Mouse (Mus musculus): ENCODE results near the gene Ap1ar. TPM values are rescaled to one million over a fixed set of nuclear protein-coding genes. Genes with fewer than 3 reads are reported as not detected.

Gene Ap1ar
- polyA plus RNA-seq, 1 experiment from 2014 or later, result 42.2 TPM

- ATAC-seq (ENCODE audit: insufficient read depth, low FRiP score), result no peak
- H3K27ac ChIP-seq (ENCODE audit: low read length), result peak overlapping the region; percentile 81
- H3K4me2 ChIP-seq (ENCODE audit: low read depth, low read length), result no peak overlapping the region
- no peaks in the 10 kb centered on the region for H3K27me3 ChIP-seq (ENCODE audit: control insufficient read depth, insufficient read depth, low read length)
- H3K4me1 ChIP-seq (ENCODE audit: control insufficient read depth, insufficient read depth, low read length), result peaks cover 17% of the 10 kb centered on the region
- no peak overlapping the region for H3K4me3 ChIP-seq (replicated peaks; ENCODE audit: low read length)
- no peaks in the 10 kb centered on the region for H3K36me3 ChIP-seq (ENCODE audit: control insufficient read depth, insufficient read depth, low read length)
- H3K9ac ChIP-seq (ENCODE audit: low read length), result no peak overlapping the region
- 24% methylated on average over 2 of the region's 2 CpGs for WGBS
- no peaks in the 10 kb centered on the region for H3K9me3 ChIP-seq (replicated peaks; ENCODE audit: control insufficient read depth, low read length)
Observed at GRCm38 (mm10) chr3:127864242-127864641, 26.9 kb upstream of the Ap1ar start.

DNA sequence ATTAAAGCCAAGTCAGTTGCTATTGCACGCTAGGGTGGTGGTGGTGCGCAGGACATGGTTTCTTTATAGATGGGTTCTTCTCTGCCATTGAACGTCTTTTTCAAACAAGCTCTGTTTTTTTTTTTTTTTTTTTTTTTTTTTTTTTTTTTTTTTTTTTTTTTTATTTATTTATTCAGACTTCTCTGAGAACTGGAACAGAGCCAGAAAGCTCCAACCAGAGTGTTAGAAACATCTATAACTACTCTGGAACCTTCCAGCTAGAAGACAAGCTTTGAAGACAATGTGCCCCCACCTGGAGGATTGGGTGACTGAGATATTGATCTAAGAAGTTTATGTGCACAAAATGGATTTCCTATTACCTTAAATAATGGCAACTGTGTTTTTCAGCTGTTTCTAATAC, 26.2 kb upstream of the Ap1ar start:
- no peak overlapping the region for H3K4me3 ChIP-seq (replicated peaks; ENCODE audit: low read length)
- H3K4me1 ChIP-seq (ENCODE audit: control insufficient read depth, insufficient read depth, low read length), result peaks cover 17% of the 10 kb centered on the region
- H3K9ac ChIP-seq (ENCODE audit: low read length), result no peak overlapping the region
- no peaks in the 10 kb centered on the region for H3K36me3 ChIP-seq (ENCODE audit: control insufficient read depth, insufficient read depth, low read length)
- H3K27me3 ChIP-seq (ENCODE audit: control insufficient read depth, insufficient read depth, low read length), result no peaks in the 10 kb centered on the region
- no peaks in the 10 kb centered on the region for H3K9me3 ChIP-seq (replicated peaks; ENCODE audit: control insufficient read depth, low read length)
- no peak overlapping the region for H3K4me2 ChIP-seq (ENCODE audit: low read depth, low read length)
- 44% methylated on average over 3 of the region's 3 CpGs for WGBS
- no peak for ATAC-seq (ENCODE audit: insufficient read depth, low FRiP score)
- H3K27ac ChIP-seq (ENCODE audit: low read length), result peak overlapping the region; percentile 81

- Histone ChIP-seq H3K4me3 (replicated peaks; ENCODE audit: low read length) (no peak overlapping the region), H3K9ac (ENCODE audit: low read length) (no peak overlapping the region), H3K27ac (ENCODE audit: low read length) (peak overlapping the region; percentile 64), H3K4me1 (ENCODE audit: control insufficient read depth, insufficient read depth, low read length) (peaks cover 17% of the 10 kb centered on the region), H3K36me3 (ENCODE audit: control insufficient read depth, insufficient read depth, low read length) (no peaks in the 10 kb centered on the region), H3K27me3 (ENCODE audit: control insufficient read depth, insufficient read depth, low read length) (no peaks in the 10 kb centered on the region), H3K9me3 (replicated peaks; ENCODE audit: control insufficient read depth, low read length) (no peaks in the 10 kb centered on the region), H3K4me2 (ENCODE audit: low read depth, low read length) (no peak overlapping the region)
- WGBS, result 65% methylated on average over 4 of the region's 4 CpGs
- ATAC-seq (ENCODE audit: insufficient read depth, low FRiP score), result no peak
Observed at GRCm38 (mm10) chr3:127862479-127862878, 25.2 kb upstream of the Ap1ar start.

DNA sequence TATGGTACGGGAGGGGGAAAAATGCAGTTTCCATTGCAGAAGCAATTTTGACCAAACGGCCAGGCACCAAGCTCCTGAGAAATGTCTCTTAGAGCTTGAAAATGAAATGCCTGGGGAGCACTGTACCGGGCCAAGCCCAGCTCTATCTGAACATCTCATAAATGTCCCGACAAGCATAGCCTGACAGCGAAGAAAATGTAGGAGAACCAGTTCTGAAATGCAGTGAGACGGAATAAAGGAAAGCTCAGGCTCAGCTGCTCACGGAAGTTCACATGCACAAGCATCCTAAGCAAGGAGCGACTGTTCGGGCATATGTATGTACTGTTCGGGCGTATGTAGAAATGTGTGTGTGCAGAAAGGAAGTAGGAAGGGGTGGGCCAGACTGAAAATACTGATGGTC, 24.0 kb upstream of the Ap1ar start:
- peak; percentile 82; the same call in 1 of the 2 replicates for ATAC-seq (ENCODE audit: insufficient read depth, low FRiP score)
- H3K4me1 ChIP-seq (ENCODE audit: control insufficient read depth, insufficient read depth, low read length), result peaks cover 12% of the 10 kb centered on the region
- H3K4me3 ChIP-seq (replicated peaks; ENCODE audit: low read length), result no peak overlapping the region
- no peaks in the 10 kb centered on the region for H3K36me3 ChIP-seq (ENCODE audit: control insufficient read depth, insufficient read depth, low read length)
- 63% methylated on average over 11 of the region's 11 CpGs for WGBS
- H3K27me3 ChIP-seq (ENCODE audit: control insufficient read depth, insufficient read depth, low read length), result no peaks in the 10 kb centered on the region
- peak overlapping the region; percentile 13; the same call in 1 of the 2 replicates for H3K4me2 ChIP-seq (ENCODE audit: low read depth, low read length)
- H3K9me3 ChIP-seq (replicated peaks; ENCODE audit: control insufficient read depth, low read length), result no peaks in the 10 kb centered on the region
- no peak overlapping the region for H3K9ac ChIP-seq (ENCODE audit: low read length)
- H3K27ac ChIP-seq (ENCODE audit: low read length), result peak overlapping the region; percentile 93

GRCm38 (mm10) chr3:127853431-127854206, 16.3 kb upstream of the Ap1ar start:
- H3K36me3 ChIP-seq (ENCODE audit: control insufficient read depth, insufficient read depth, low read length), result no peaks in the 10 kb centered on the region
- H3K27ac ChIP-seq (ENCODE audit: low read length), result no peak overlapping the region
- no peak overlapping the region for H3K4me3 ChIP-seq (replicated peaks; ENCODE audit: low read length)
- no peaks in the 10 kb centered on the region for H3K9me3 ChIP-seq (replicated peaks; ENCODE audit: control insufficient read depth, low read length)
- H3K4me1 ChIP-seq (ENCODE audit: control insufficient read depth, insufficient read depth, low read length), result 0 out of 2 replicates have a peak, but pooled peaks cover 3% of the 10 kb centered on the region
- H3K4me2 ChIP-seq (ENCODE audit: low read depth, low read length), result no peak overlapping the region
- 29% methylated on average over 15 of the region's 15 CpGs for WGBS
- no peak overlapping the region for H3K9ac ChIP-seq (ENCODE audit: low read length)
- ATAC-seq (ENCODE audit: insufficient read depth, low FRiP score), result peak; percentile 67; the same call in 1 of the 2 replicates
- H3K27me3 ChIP-seq (ENCODE audit: control insufficient read depth, insufficient read depth, low read length), result no peaks in the 10 kb centered on the region

- no peak overlapping the region for H3K27ac ChIP-seq (ENCODE audit: low read length)
- no peak overlapping the region for H3K4me3 ChIP-seq (replicated peaks; ENCODE audit: low read length)
- no peak overlapping the region for H3K4me2 ChIP-seq (ENCODE audit: low read depth, low read length)
- H3K27me3 ChIP-seq (ENCODE audit: control insufficient read depth, insufficient read depth, low read length), result no peaks in the 10 kb centered on the region
- ATAC-seq (ENCODE audit: insufficient read depth, low FRiP score), result no peak
- H3K9me3 ChIP-seq (replicated peaks; ENCODE audit: control insufficient read depth, low read length), result no peaks in the 10 kb centered on the region
- 0 out of 2 replicates have a peak, but pooled peaks cover 3% of the 10 kb centered on the region for H3K4me1 ChIP-seq (ENCODE audit: control insufficient read depth, insufficient read depth, low read length)
- 63% methylated on average over 9 of the region's 9 CpGs for WGBS
- no peak overlapping the region for H3K9ac ChIP-seq (ENCODE audit: low read length)
- H3K36me3 ChIP-seq (ENCODE audit: control insufficient read depth, insufficient read depth, low read length), result no peaks in the 10 kb centered on the region
Observed at GRCm38 (mm10) chr3:127852722-127853121, 15.4 kb upstream of the Ap1ar start.

GRCm38 (mm10) chr3:127850776-127851646, 13.7 kb upstream of the Ap1ar start:
- no peak for ATAC-seq (ENCODE audit: insufficient read depth, low FRiP score)
- H3K4me2 ChIP-seq (ENCODE audit: low read depth, low read length), result no peak overlapping the region
- peak overlapping the region; percentile 3; the same call in 1 of the 2 replicates for H3K27ac ChIP-seq (ENCODE audit: low read length)
- H3K4me1 ChIP-seq (ENCODE audit: control insufficient read depth, insufficient read depth, low read length), result 0 out of 2 replicates have a peak, but pooled peaks cover 3% of the 10 kb centered on the region
- H3K4me3 ChIP-seq (replicated peaks; ENCODE audit: low read length), result no peak overlapping the region
- H3K9me3 ChIP-seq (replicated peaks; ENCODE audit: control insufficient read depth, low read length), result no peaks in the 10 kb centered on the region
- 56% methylated on average over 9 of the region's 9 CpGs for WGBS
- no peaks in the 10 kb centered on the region for H3K36me3 ChIP-seq (ENCODE audit: control insufficient read depth, insufficient read depth, low read length)
- no peak overlapping the region for H3K9ac ChIP-seq (ENCODE audit: low read length)
- H3K27me3 ChIP-seq (ENCODE audit: control insufficient read depth, insufficient read depth, low read length), result no peaks in the 10 kb centered on the region

- Histone ChIP-seq H3K4me3 (replicated peaks; ENCODE audit: low read length) (no peak overlapping the region), H3K4me1 (ENCODE audit: control insufficient read depth, insufficient read depth, low read length) (0 out of 2 replicates have a peak, but pooled peaks cover 3% of the 10 kb centered on the region), H3K9ac (ENCODE audit: low read length) (no peak overlapping the region), H3K27me3 (ENCODE audit: control insufficient read depth, insufficient read depth, low read length) (no peaks in the 10 kb centered on the region), H3K27ac (ENCODE audit: low read length) (no peak overlapping the region), H3K36me3 (ENCODE audit: control insufficient read depth, insufficient read depth, low read length) (no peaks in the 10 kb centered on the region), H3K4me2 (ENCODE audit: low read depth, low read length) (no peak overlapping the region), H3K9me3 (replicated peaks; ENCODE audit: control insufficient read depth, low read length) (no peaks in the 10 kb centered on the region)
- ATAC-seq (ENCODE audit: insufficient read depth, low FRiP score), result no peak
- WGBS, result 80% methylated on average over 5 of the region's 5 CpGs
Observed at GRCm38 (mm10) chr3:127849922-127850321, 12.6 kb upstream of the Ap1ar start.
